Mouse (Mus musculus) 416B (cell line): Measurements from ENCODE around the gene Lclat1.

Experiments used
- DNase-seq: peaks from one replicate; pipeline ENCODE4 v3.0.0; 2011; ENCODE audit warnings: low read depth

Gene Lclat1

GRCm38 (mm10) chr17:73091368-73091767 is 16.4 kb upstream of the Lclat1 start:
- DNase-seq, result no peak

GRCm38 (mm10) chr17:73092103-73093097 is 15.4 kb upstream of the Lclat1 start:
- DNase-seq, result no peak

- peak; percentile 54 for DNase-seq
These were observed 12.7 kb upstream of the Lclat1 start for GRCm38 (mm10) chr17:73095070-73095469.

- DNase-seq, result no peak
These were observed 12.2 kb upstream of the Lclat1 start for GRCm38 (mm10) chr17:73095585-73095984.

GRCm38 (mm10) chr17:73096484-73096883 is 11.3 kb upstream of the Lclat1 start:
- peak; percentile 75 for DNase-seq

GRCm38 (mm10) chr17:73098636-73099035 is 9.1 kb upstream of the Lclat1 start:
- DNase-seq, result peak; percentile 31

GRCm38 (mm10) chr17:73100396-73100795 is 7.4 kb upstream of the Lclat1 start:
- DNase-seq, result no peak

GRCm38 (mm10) chr17:73102538-73102937 is 5.2 kb upstream of the Lclat1 start:
- DNase-seq, result no peak

GRCm38 (mm10) chr17:73108170-73108887 is 544 bp downstream of the Lclat1 start:
- peak; percentile 24 for DNase-seq

- DNase-seq, result no peak
These were observed 1.1 kb downstream of the Lclat1 start for GRCm38 (mm10) chr17:73108888-73109259.

GRCm38 (mm10) chr17:73112128-73112527 is 4.3 kb downstream of the Lclat1 start:
- DNase-seq, result peak; percentile 45

GRCm38 (mm10) chr17:73112601-73113000 is 4.8 kb downstream of the Lclat1 start:
- no peak for DNase-seq

- DNase-seq, result no peak
These were observed 5.4 kb downstream of the Lclat1 start for GRCm38 (mm10) chr17:73113230-73113629.

- peak; percentile 49 for DNase-seq
These were observed 10.3 kb downstream of the Lclat1 start for GRCm38 (mm10) chr17:73118134-73118533.

- DNase-seq, result peak; percentile 76
These were observed 10.9 kb downstream of the Lclat1 start for GRCm38 (mm10) chr17:73118702-73119101.

GRCm38 (mm10) chr17:73119150-73119549 is 11.4 kb downstream of the Lclat1 start:
- DNase-seq, result no peak

GRCm38 (mm10) chr17:73120545-73120944 is 12.8 kb downstream of the Lclat1 start:
- DNase-seq, result no peak

- DNase-seq, result no peak
These were observed 13.9 kb downstream of the Lclat1 start for GRCm38 (mm10) chr17:73121726-73122125.

GRCm38 (mm10) chr17:73126349-73126748 is 18.6 kb downstream of the Lclat1 start:
- peak; percentile 45 for DNase-seq

GRCm38 (mm10) chr17:73126903-73127302 is 19.1 kb downstream of the Lclat1 start:
- DNase-seq, result no peak

- peak; percentile 61 for DNase-seq
These were observed 29.0 kb downstream of the Lclat1 start for GRCm38 (mm10) chr17:73136562-73137484.

GRCm38 (mm10) chr17:73138217-73138616 is 30.4 kb downstream of the Lclat1 start:
- DNase-seq, result no peak
